Mouse (Mus musculus) forebrain, embryonic 15.5 days (tissue): ENCODE data around the gene Grk2. TPM values are rescaled to one million over a fixed set of nuclear protein-coding genes. Genes with fewer than 3 reads are reported as not detected.

Source experiments
- ATAC-seq: fragments of 200-750 bp; cut with Nextera tagmentation; replicated peaks from 2 replicates; pipeline ENCODE4 v1.8.0; 2017; ENCODE audit warnings: mild to moderate bottlenecking, moderate TSS enrichment, moderate library complexity
- H3K27ac ChIP-seq: fragments of 300-500 bp; sonication (generic); replicated peaks from 2 replicates; pipeline ENCODE4 v1.5.1; 2015; ENCODE audit warnings: mild to moderate bottlenecking, inconsistent platforms
- H3K27me3 ChIP-seq: fragments of 300-500 bp; sonication (generic); 2 replicates; pipeline ENCODE4 v1.6.1; 2015; ENCODE audit warnings: inconsistent platforms
- H3K36me3 ChIP-seq: fragments of 300-500 bp; sonication (generic); 2 replicates; pipeline ENCODE4 v1.6.1; 2015; ENCODE audit warnings: mild to moderate bottlenecking, inconsistent platforms
- H3K4me1 ChIP-seq: fragments of 300-500 bp; sonication (generic); 2 replicates; pipeline ENCODE4 v1.6.1; 2015; ENCODE audit warnings: inconsistent platforms
- H3K4me2 ChIP-seq: fragments of 300-500 bp; sonication (generic); replicated peaks from 2 replicates; pipeline ENCODE4 v1.6.1; 2015; ENCODE audit warnings: mild to moderate bottlenecking, inconsistent platforms
- H3K4me3 ChIP-seq: fragments of 300-500 bp; sonication (generic); 2 replicates; pipeline ENCODE4 v1.5.1; 2015; ENCODE audit warnings: mild to moderate bottlenecking, inconsistent platforms
- H3K9ac ChIP-seq: fragments of 300-500 bp; sonication (generic); replicated peaks from 2 replicates; pipeline ENCODE4 v1.6.1; 2015; ENCODE audit warnings: mild to moderate bottlenecking, inconsistent platforms
- H3K9me3 ChIP-seq: fragments of 300-500 bp; sonication (generic); 2 replicates; pipeline ENCODE4 v1.6.1; 2016; ENCODE audit warnings: inconsistent platforms
- WGBS: fragments of 180-500 bp; shearing (Covaris S2); methylation state at CpG from one replicate; pipeline ENCODE4 v1.1.7; 2015; ENCODE audit warnings: mixed read lengths; 5-methylcytosine and 5-hydroxymethylcytosine counted together
- polyA plus RNA-seq: library from polyadenylated mRNA; unstranded; fragments of >200 nt; fragmentation: Nextera tagmentation; extraction: Ambion mirVana; gene quantifications from 2 replicates; pipeline ENCODE4 v1.2.1, GENCODE M21; 2015

The Grk2 gene
- polyA plus RNA-seq, 1 experiment from 2014 or later, result 20.5 TPM

- H3K4me1 ChIP-seq, result no peaks in the 10 kb centered on the region
- 100% methylated on average over 1 of the region's 1 CpGs for WGBS
- H3K27me3 ChIP-seq, result no peaks in the 10 kb centered on the region
Measured at GRCm38 (mm10) chr19:4321622-4322021, 15.6 kb upstream of the Grk2 start.

GRCm38 (mm10) chr19:4319272-4319671 lies 13.2 kb upstream of the Grk2 start:
- no peak overlapping the region for H3K4me2 ChIP-seq
- H3K27ac ChIP-seq, result no peak overlapping the region
- H3K9me3 ChIP-seq, result no peaks in the 10 kb centered on the region
- 72% methylated on average over 4 of the region's 4 CpGs for WGBS
- H3K27me3 ChIP-seq, result no peaks in the 10 kb centered on the region
- no peak overlapping the region for H3K4me3 ChIP-seq
- no peaks in the 10 kb centered on the region for H3K4me1 ChIP-seq
- no peak for ATAC-seq
- H3K36me3 ChIP-seq, result peaks cover 83% of the 10 kb centered on the region
- H3K9ac ChIP-seq, result no peak overlapping the region

More at GRCm38 (mm10) chr19:4321622-4322021, 15.6 kb upstream of the Grk2 start:
- Histone ChIP-seq H3K9ac (no peak overlapping the region), H3K36me3 (peaks cover 97% of the 10 kb centered on the region), H3K27ac (no peak overlapping the region), H3K9me3 (no peaks in the 10 kb centered on the region), H3K4me2 (no peak overlapping the region), H3K4me3 (no peak overlapping the region)
- ATAC-seq, result no peak

GRCm38 (mm10) chr19:4317181-4317580 lies 11.2 kb upstream of the Grk2 start:
- peaks cover 70% of the 10 kb centered on the region for H3K36me3 ChIP-seq
- WGBS, result 91% methylated on average over 3 of the region's 3 CpGs
- no peak for ATAC-seq
- H3K27ac ChIP-seq, result no peak overlapping the region
- no peak overlapping the region for H3K4me3 ChIP-seq
- no peaks in the 10 kb centered on the region for H3K9me3 ChIP-seq
- no peak overlapping the region for H3K4me2 ChIP-seq
- H3K4me1 ChIP-seq, result no peaks in the 10 kb centered on the region
- no peak overlapping the region for H3K9ac ChIP-seq
- no peaks in the 10 kb centered on the region for H3K27me3 ChIP-seq

GRCm38 (mm10) chr19:4315223-4315944 lies 9.4 kb upstream of the Grk2 start:
- Histone ChIP-seq H3K4me2 (no peak overlapping the region), H3K9me3 (no peaks in the 10 kb centered on the region), H3K27ac (no peak overlapping the region), H3K4me3 (no peak overlapping the region), H3K4me1 (no peaks in the 10 kb centered on the region), H3K36me3 (peaks cover 54% of the 10 kb centered on the region), H3K27me3 (no peaks in the 10 kb centered on the region), H3K9ac (no peak overlapping the region)
- no peak for ATAC-seq
- 78% methylated on average over 6 of the region's 6 CpGs for WGBS

GRCm38 (mm10) chr19:4309776-4310185 lies 3.8 kb upstream of the Grk2 start:
- no peak overlapping the region for H3K4me2 ChIP-seq
- H3K9me3 ChIP-seq, result no peaks in the 10 kb centered on the region
- no peak overlapping the region for H3K4me3 ChIP-seq
- ATAC-seq, result peak; percentile 18; the same call in 1 of the 2 replicates
- H3K9ac ChIP-seq, result no peak overlapping the region
- no peaks in the 10 kb centered on the region for H3K27me3 ChIP-seq
- H3K36me3 ChIP-seq, result peaks cover 7% of the 10 kb centered on the region
- no peak overlapping the region for H3K27ac ChIP-seq
- H3K4me1 ChIP-seq, result peaks cover 15% of the 10 kb centered on the region

GRCm38 (mm10) chr19:4309302-4309701 lies 3.3 kb upstream of the Grk2 start:
- no peak overlapping the region for H3K4me3 ChIP-seq
- peaks cover 7% of the 10 kb centered on the region for H3K36me3 ChIP-seq
- no peak overlapping the region for H3K27ac ChIP-seq
- H3K9ac ChIP-seq, result no peak overlapping the region
- H3K9me3 ChIP-seq, result no peaks in the 10 kb centered on the region
- no peaks in the 10 kb centered on the region for H3K27me3 ChIP-seq
- H3K4me1 ChIP-seq, result peaks cover 20% of the 10 kb centered on the region
- no peak for ATAC-seq
- 89% methylated on average over 4 of the region's 4 CpGs for WGBS
- H3K4me2 ChIP-seq, result no peak overlapping the region

GRCm38 (mm10) chr19:4305491-4306189 lies 382 bp downstream of the Grk2 start:
- Histone ChIP-seq H3K27me3 (no peaks in the 10 kb centered on the region), H3K9me3 (no peaks in the 10 kb centered on the region), H3K27ac (peak overlapping the region; percentile 79), H3K4me2 (peak overlapping the region; percentile 73), H3K4me1 (peaks cover 57% of the 10 kb centered on the region), H3K36me3 (no peaks in the 10 kb centered on the region), H3K4me3 (peak overlapping the region; percentile 100), H3K9ac (peak overlapping the region; percentile 97)
- peak; percentile 55 for ATAC-seq
- under 1% methylated on average over 46 of the region's 68 CpGs for WGBS

- peaks cover 64% of the 10 kb centered on the region for H3K4me1 ChIP-seq
Measured at GRCm38 (mm10) chr19:4304871-4305321, 1.1 kb downstream of the Grk2 start.

GRCm38 (mm10) chr19:4304251-4304821 lies 1.7 kb downstream of the Grk2 start:
- Histone ChIP-seq H3K4me1 (peaks cover 65% of the 10 kb centered on the region), H3K36me3 (no peaks in the 10 kb centered on the region), H3K27me3 (no peaks in the 10 kb centered on the region), H3K4me2 (peak overlapping the region; percentile 73), H3K4me3 (peak overlapping the region; percentile 100), H3K9me3 (no peaks in the 10 kb centered on the region), H3K27ac (no peak overlapping the region), H3K9ac (peak overlapping the region; percentile 97)
- 73% methylated on average over 5 of the region's 5 CpGs for WGBS
- no peak for ATAC-seq

More at GRCm38 (mm10) chr19:4304871-4305321, 1.1 kb downstream of the Grk2 start:
- no peaks in the 10 kb centered on the region for H3K9me3 ChIP-seq
- peak overlapping the region; percentile 73 for H3K4me2 ChIP-seq
- H3K9ac ChIP-seq, result peak overlapping the region; percentile 97
- no peaks in the 10 kb centered on the region for H3K27me3 ChIP-seq
- H3K36me3 ChIP-seq, result no peaks in the 10 kb centered on the region
- H3K27ac ChIP-seq, result no peak overlapping the region
- peak overlapping the region; percentile 100 for H3K4me3 ChIP-seq
- 58% methylated on average over 4 of the region's 4 CpGs for WGBS
- peak; percentile 2; the same call in 1 of the 2 replicates for ATAC-seq

- H3K4me2 ChIP-seq, result 0 out of 2 replicates have a peak overlapping the region, but pooled peaks have one; percentile 3
- peak overlapping the region; percentile 27; the same call in 1 of the 2 replicates for H3K27ac ChIP-seq
- H3K9me3 ChIP-seq, result no peaks in the 10 kb centered on the region
- 83% methylated on average over 5 of the region's 5 CpGs for WGBS
- ATAC-seq, result no peak
- no peak overlapping the region for H3K9ac ChIP-seq
- H3K4me1 ChIP-seq, result peaks cover 65% of the 10 kb centered on the region
- no peak overlapping the region for H3K4me3 ChIP-seq
- no peaks in the 10 kb centered on the region for H3K36me3 ChIP-seq
- H3K27me3 ChIP-seq, result no peaks in the 10 kb centered on the region
Measured at GRCm38 (mm10) chr19:4303640-4303995, 2.4 kb downstream of the Grk2 start.

GRCm38 (mm10) chr19:4302936-4303639 lies 2.9 kb downstream of the Grk2 start:
- Histone ChIP-seq H3K9ac (0 out of 2 replicates have a peak overlapping the region, but pooled peaks have one; percentile 20), H3K9me3 (no peaks in the 10 kb centered on the region), H3K27ac (peak overlapping the region; percentile 27), H3K4me1 (peaks cover 65% of the 10 kb centered on the region), H3K4me3 (no peak overlapping the region), H3K36me3 (no peaks in the 10 kb centered on the region), H3K4me2 (peak overlapping the region; percentile 28; the same call in 1 of the 2 replicates), H3K27me3 (no peaks in the 10 kb centered on the region)
- no peak for ATAC-seq
- 62% methylated on average over 7 of the region's 7 CpGs for WGBS
